ENCODE assay signal across 11 mouse cellular contexts in the genomic region with DNA sequence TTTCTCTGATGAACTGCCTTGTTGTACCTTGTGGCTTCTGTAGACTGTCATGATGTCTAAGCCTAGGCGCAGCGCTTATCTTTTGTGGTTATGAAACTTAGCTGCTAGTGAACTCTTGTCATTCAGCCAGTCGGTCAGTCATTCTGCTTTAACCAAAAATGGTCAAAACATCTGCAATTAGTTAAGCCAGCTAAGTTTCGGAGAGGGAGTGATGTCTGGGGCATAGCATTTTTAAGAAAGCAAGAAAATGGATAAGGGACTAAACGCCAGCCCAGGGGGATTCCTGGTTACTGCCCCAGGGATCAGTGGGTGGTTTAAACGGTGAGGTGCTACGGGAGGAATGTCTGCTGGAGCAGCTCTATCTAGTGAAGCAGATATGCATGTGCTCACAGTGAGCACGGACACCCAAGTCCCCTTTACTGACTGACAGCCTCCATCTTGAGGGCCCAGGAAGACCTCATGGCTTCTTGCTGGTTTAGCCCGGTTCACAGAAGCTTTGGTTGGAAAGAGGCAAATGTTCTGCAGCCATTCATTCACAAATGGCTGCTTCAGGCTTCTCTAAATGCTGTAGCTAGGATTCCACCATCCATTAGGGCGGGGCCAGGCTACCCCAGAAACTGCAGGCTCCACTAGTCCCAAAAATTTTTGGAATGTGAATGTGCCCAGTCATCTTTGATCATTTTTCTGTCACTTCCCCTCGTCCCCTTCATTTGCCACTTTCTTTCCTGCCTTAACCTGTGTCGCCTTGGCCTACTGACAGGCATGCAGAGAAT. TPM values are rescaled to one million over a fixed set of nuclear protein-coding genes. Genes with fewer than 3 reads are reported as not detected.
A peak's percentile ranks its signal among the peaks of the same experiment; 100 is the strongest.
DNase-seq lines count a peak whose midpoint lies in the region; ATAC-seq and TF ChIP-seq lines count a peak whose summit lies in the region.
"Had no signal": no experiment of that assay in that cellular context is flagged by ENCODE, and none has a peak within 500 bp of the region (broad histone marks: within the 10 kb centered on the region; RNA-seq: fewer than 3 reads in every experiment).

No protein-coding gene starts in this region.

- DNase-seq in kidney, postnatal 0 days (ENCODE audit: low spot score), result no peak
- DNase-seq in kidney, postnatal 25 days, result no peak
- no peak for DNase-seq in adrenal gland, postnatal 4 days (ENCODE audit: low spot score in 2 of 2)
- no peak for DNase-seq in T-cell, adult 2 months (ENCODE audit: low spot score)
- DNase-seq in thymus, postnatal 10 days (ENCODE audit: low spot score in 2 of 2), result no peak
- DNase-seq: right cerebral cortex, adult 18-20 months had no signal

- H3K4me3 ChIP-seq in kidney, postnatal 0 days (replicated peaks; ENCODE audit: low read depth, low read length), result no peak overlapping the region
- H3K4me3 ChIP-seq in ES-Bruce4 (ENCODE audit: low read depth, low read length), result no peak overlapping the region
- no peak overlapping the region for H3K4me3 ChIP-seq in brown adipose tissue, adult 24 weeks (ENCODE audit: insufficient read depth, low read depth, low read length)
- 0 out of 2 replicates have a peak overlapping the region, but pooled peaks have one; percentile 2 for H3K4me3 ChIP-seq in heart, embryonic 16.5 days (ENCODE audit: low read length)
- H3K4me3 ChIP-seq: forebrain, embryonic 15.5 days had no signal

- TF ChIP-seq POLR2A in ES-Bruce4 (IDR thresholded peaks at IDR 0.05; ENCODE audit: insufficient read depth, low read length), result no peak

- H3K4me1 ChIP-seq in kidney, postnatal 0 days (replicated peaks; ENCODE audit: insufficient read depth, low read length), result peaks cover 51% of the 10 kb centered on the region
- peaks cover 9% of the 10 kb centered on the region for H3K4me1 ChIP-seq in ES-Bruce4 (ENCODE audit: control insufficient read depth, insufficient read depth, low read length)
- H3K4me1 ChIP-seq in brown adipose tissue, adult 24 weeks (ENCODE audit: control insufficient read depth, insufficient read depth, insufficient read length, low read length), result peaks cover 6% of the 10 kb centered on the region; the same call in 1 of the 2 replicates
- H3K4me1 ChIP-seq in heart, embryonic 16.5 days (ENCODE audit: control insufficient read depth, insufficient read depth, low read length), result peaks cover 80% of the 10 kb centered on the region

- no peak for TF ChIP-seq EP300 in ES-Bruce4 (IDR thresholded peaks at IDR 0.05; ENCODE audit: insufficient read depth, low read depth, low read length)

- H3K9me3 ChIP-seq in kidney, postnatal 0 days (replicated peaks; ENCODE audit: low read length), result no peaks in the 10 kb centered on the region
- no peaks in the 10 kb centered on the region for H3K9me3 ChIP-seq in ES-Bruce4 (replicated peaks; ENCODE audit: control insufficient read depth, insufficient read depth, low read length, poor library complexity, severe bottlenecking)
- no peaks in the 10 kb centered on the region for H3K9me3 ChIP-seq in heart, embryonic 16.5 days (replicated peaks; ENCODE audit: control insufficient read depth, low read length)
- H3K9me3 ChIP-seq: forebrain, embryonic 15.5 days had no signal

- H3K27me3 ChIP-seq in kidney, postnatal 0 days (ENCODE audit: insufficient read depth, low read length), result no peaks in the 10 kb centered on the region
- no peaks in the 10 kb centered on the region for H3K27me3 ChIP-seq in ES-Bruce4 (ENCODE audit: control insufficient read depth, insufficient read depth, low read length, poor library complexity, severe bottlenecking)
- H3K27me3 ChIP-seq in heart, embryonic 16.5 days (ENCODE audit: control insufficient read depth, insufficient read depth, low read length), result no peaks in the 10 kb centered on the region
- H3K27me3 ChIP-seq: forebrain, embryonic 15.5 days had no signal

- peaks cover 3% of the 10 kb centered on the region; the same call in 1 of the 2 replicates for H3K36me3 ChIP-seq in kidney, postnatal 0 days (ENCODE audit: insufficient read depth, low read length)
- H3K36me3 ChIP-seq in ES-Bruce4 (ENCODE audit: control insufficient read depth, insufficient read depth, low read length, poor library complexity, severe bottlenecking), result no peaks in the 10 kb centered on the region
- peaks cover 8% of the 10 kb centered on the region; the same call in 1 of the 2 replicates for H3K36me3 ChIP-seq in heart, embryonic 16.5 days (ENCODE audit: control insufficient read depth, insufficient read depth)
- H3K36me3 ChIP-seq: forebrain, embryonic 15.5 days had no signal

- TF ChIP-seq CTCF in kidney, postnatal 0 days (IDR thresholded peaks at IDR 0.05; ENCODE audit: low read depth), result no peak
- no peak for TF ChIP-seq CTCF in ES-Bruce4 (IDR thresholded peaks at IDR 0.05; ENCODE audit: low read depth, low read length)

- WGBS in kidney, postnatal 0 days, result 56% methylated on average over 12 of the region's 12 CpGs
- 32% methylated on average over 12 of the region's 12 CpGs for WGBS in heart, embryonic 16.5 days

- H3K9ac ChIP-seq in kidney, postnatal 0 days (ENCODE audit: low read depth, low read length), result no peak overlapping the region
- no peak overlapping the region for H3K9ac ChIP-seq in ES-Bruce4 (ENCODE audit: low read depth, poor library complexity, severe bottlenecking)
- H3K9ac ChIP-seq in heart, embryonic 16.5 days (ENCODE audit: low read length), result peak overlapping the region; percentile 6; the same call in 1 of the 2 replicates
- H3K9ac ChIP-seq: forebrain, embryonic 15.5 days had no signal

- H3K27ac ChIP-seq in kidney, postnatal 0 days, result peak overlapping the region; percentile 57
- peak overlapping the region; percentile 34 for H3K27ac ChIP-seq in ES-Bruce4 (ENCODE audit: insufficient read depth, low read length)
- H3K27ac ChIP-seq in brown adipose tissue, adult 24 weeks (replicated peaks; ENCODE audit: low read depth, low read length), result peak overlapping the region; percentile 53
- peak overlapping the region; percentile 90 for H3K27ac ChIP-seq in heart, embryonic 16.5 days (ENCODE audit: low read length)
- H3K27ac ChIP-seq: forebrain, embryonic 15.5 days had no signal

- H3K4me2 ChIP-seq in kidney, postnatal 0 days (ENCODE audit: low read length), result no peak overlapping the region
- H3K4me2 ChIP-seq in heart, embryonic 16.5 days (ENCODE audit: low read depth, low read length), result peak overlapping the region; percentile 11; the same call in 1 of the 2 replicates
- H3K4me2 ChIP-seq: forebrain, embryonic 15.5 days had no signal

- ATAC-seq in kidney, postnatal 0 days (replicated peaks; ENCODE audit: low FRiP score, low read depth), result no peak
- ATAC-seq in heart, embryonic 16.5 days (replicated peaks; ENCODE audit: extremely low read depth, insufficient read depth, low FRiP score), result no peak
- ATAC-seq: forebrain, embryonic 15.5 days; hindbrain, embryonic 16.5 days had no signal

RNA-seq across cellular contexts. Expression of gene Fstl1, which starts 13.5 kb away (rescaled TPM):
- 641 and 681 TPM in 2 replicates for polyA plus RNA-seq in kidney, postnatal 0 days (2015; fragmentation: Nextera tagmentation; extraction: Ambion mirVana)
- 53.1 and 56.4 TPM in 2 replicates for polyA plus RNA-seq in ES-Bruce4 (2011; ENCODE audit: insufficient read depth, insufficient read length, low read depth, missing spikeins)
- 26.5 and 46.9 TPM in 2 replicates for polyA plus RNA-seq in brown adipose tissue, adult 24 weeks (2012; ENCODE audit: insufficient read depth, insufficient read length, missing spikeins)
- polyA plus RNA-seq in heart, embryonic 16.5 days (2015; fragmentation: Nextera tagmentation; extraction: Ambion mirVana), result 420 and 441 TPM in 2 replicates
- 100 to 1,000 TPM; 242 to 304 TPM for total RNA-seq in adrenal gland, postnatal 4 days (2021)

Comparison
In these comparisons a context has a peak if more than half of its experiments do, and no peak if none do; other contexts are left out.
1. H3K27ac ChIP-seq: peak in every context shown above with its lines; median percentile 90 in heart, embryonic 16.5 days; 57 in kidney, postnatal 0 days; 53 in brown adipose tissue, adult 24 weeks; 34 in ES-Bruce4.